Mouse (Mus musculus) layer of hippocampus, adult 2 months (tissue): ENCODE results near the gene Celf2. TPM values are rescaled to one million over a fixed set of nuclear protein-coding genes. Genes with fewer than 3 reads are reported as not detected.

Experiments used
- DNase-seq, 2 experiments: peaks; one replicate each; pipeline ENCODE4 v3.0.0; 2022; ENCODE audit warnings: low spot score in 2 of 2
- H3K27ac ChIP-seq: fragments of 200-600 bp; 2 replicates; pipeline ENCODE4 v1.8.1; 2022
- H3K4me3 ChIP-seq: fragments of 200-600 bp; 2 replicates; pipeline ENCODE4 v1.8.1; 2022; ENCODE audit warnings: mild to moderate bottlenecking
- CTCF ChIP-seq: fragments of 200-600 bp; conservative IDR thresholded peaks from 2 replicates; pipeline ENCODE4 v1.8.1; 2022; ENCODE audit warnings: antibody characterized with exemption, mild to moderate bottlenecking, moderate library complexity
- total RNA-seq, 2 experiments: library from RNA; stranded (reverse); gene quantifications; 2 replicates each; pipeline ENCODE4 v1.2.3; 2021

The Celf2 gene
- total RNA-seq, 2 experiments from 2014 or later: 500 to 535 TPM

GRCm38 (mm10) chr2:6718864-6719263 lies 790.5 kb downstream of the Celf2 start:
- peak overlapping the region; percentile 5; the same call in 1 of the 2 replicates for H3K27ac ChIP-seq
- no peak for TF ChIP-seq CTCF
- no peak for DNase-seq

GRCm38 (mm10) chr2:6717953-6718352 lies 791.4 kb downstream of the Celf2 start:
- TF ChIP-seq CTCF: no peak

More at GRCm38 (mm10) chr2:6718864-6719263, 790.5 kb downstream of the Celf2 start:
- H3K4me3 ChIP-seq: peak overlapping the region; percentile 3; the same call in 1 of the 2 replicates

GRCm38 (mm10) chr2:6715562-6715961 lies 793.8 kb downstream of the Celf2 start:
- DNase-seq: no peak
- TF ChIP-seq CTCF: no peak
- H3K27ac ChIP-seq: peak overlapping the region; percentile 15; the same call in 1 of the 2 replicates
- H3K4me3 ChIP-seq: no peak overlapping the region

More at GRCm38 (mm10) chr2:6717953-6718352, 791.4 kb downstream of the Celf2 start:
- Histone ChIP-seq H3K27ac (peak overlapping the region; percentile 25; the same call in 1 of the 2 replicates), H3K4me3 (no peak overlapping the region)
- DNase-seq: no peak

GRCm38 (mm10) chr2:6713529-6713928 lies 795.8 kb downstream of the Celf2 start:
- TF ChIP-seq CTCF: no peak
- Histone ChIP-seq H3K4me3 (no peak overlapping the region), H3K27ac (no peak overlapping the region)
- no peak for DNase-seq

GRCm38 (mm10) chr2:6710687-6711430 lies 798.5 kb downstream of the Celf2 start:
- TF ChIP-seq CTCF: no peak
- Histone ChIP-seq H3K27ac (peak overlapping the region; percentile 40; the same call in 1 of the 2 replicates), H3K4me3 (no peak overlapping the region)
- DNase-seq: no peak

GRCm38 (mm10) chr2:6707959-6708519 lies 801.3 kb downstream of the Celf2 start:
- no peak overlapping the region for H3K4me3 ChIP-seq
- peak overlapping the region; percentile 65; the same call in 1 of the 2 replicates for H3K27ac ChIP-seq
- DNase-seq: no peak
- no peak for TF ChIP-seq CTCF

- no peak for DNase-seq
- no peak overlapping the region for H3K4me3 ChIP-seq
- TF ChIP-seq CTCF: no peak
- H3K27ac ChIP-seq: peak overlapping the region; percentile 65; the same call in 1 of the 2 replicates
These were observed 802.1 kb downstream of the Celf2 start for GRCm38 (mm10) chr2:6707276-6707675.

- peak overlapping the region; percentile 65; the same call in 1 of the 2 replicates for H3K27ac ChIP-seq
- no peak for DNase-seq
- H3K4me3 ChIP-seq: no peak overlapping the region
- TF ChIP-seq CTCF: no peak
These were observed 803.2 kb downstream of the Celf2 start for GRCm38 (mm10) chr2:6705929-6706739.

- no peak for TF ChIP-seq CTCF
- H3K4me3 ChIP-seq: no peak overlapping the region
- no peak for DNase-seq
- H3K27ac ChIP-seq: peak overlapping the region; percentile 65; the same call in 1 of the 2 replicates
These were observed 803.9 kb downstream of the Celf2 start for GRCm38 (mm10) chr2:6705475-6705874.

GRCm38 (mm10) chr2:6704804-6705203 lies 804.6 kb downstream of the Celf2 start:
- TF ChIP-seq CTCF: no peak
- no peak for DNase-seq
- Histone ChIP-seq H3K4me3 (no peak overlapping the region), H3K27ac (peak overlapping the region; percentile 65; the same call in 1 of the 2 replicates)

- H3K4me3 ChIP-seq: no peak overlapping the region
- H3K27ac ChIP-seq: 0 out of 2 replicates have a peak overlapping the region, but pooled peaks have one; percentile 65
- no peak for DNase-seq
- TF ChIP-seq CTCF: no peak
These were observed 805.0 kb downstream of the Celf2 start for GRCm38 (mm10) chr2:6704342-6704741.

- no peak for DNase-seq
- no peak for TF ChIP-seq CTCF
- H3K27ac ChIP-seq: no peak overlapping the region
- H3K4me3 ChIP-seq: no peak overlapping the region
These were observed 813.0 kb downstream of the Celf2 start for GRCm38 (mm10) chr2:6696326-6696725.
